Mouse (Mus musculus) intestine, embryonic 14.5 days (tissue): ENCODE data around the gene Pex11g. TPM values are rescaled to one million over a fixed set of nuclear protein-coding genes. Genes with fewer than 3 reads are reported as not detected.

Experiments used
- ATAC-seq: fragments of 200-750 bp; cut with Nextera tagmentation; replicated peaks from 2 replicates; pipeline ENCODE4 v1.8.0; 2017; ENCODE audit warnings: low read depth, moderate number of reproducible peaks, moderate TSS enrichment, moderate library complexity; ENCODE audit not compliant: low FRiP score, low TSS enrichment
- DNase-seq: peaks from one replicate; pipeline ENCODE4 v3.0.0-alpha.2; 2018; ENCODE audit warnings: low spot score
- H3K27ac ChIP-seq: fragments of 300-500 bp; sonication (generic); 2 replicates; pipeline ENCODE4 v1.5.1; 2014; ENCODE audit warnings: low read depth, mild to moderate bottlenecking, control low read depth
- H3K27me3 ChIP-seq: fragments of 300-500 bp; sonication (generic); replicated peaks from 2 replicates; pipeline ENCODE4 v1.6.1; 2014; ENCODE audit warnings: low read length, control low read depth; ENCODE audit not compliant: control insufficient read depth, insufficient read depth
- H3K36me3 ChIP-seq: fragments of 300-500 bp; sonication (generic); 2 replicates; pipeline ENCODE4 v1.6.1; 2014; ENCODE audit warnings: low read length, control low read depth; ENCODE audit not compliant: control insufficient read depth, insufficient read depth
- H3K4me1 ChIP-seq: fragments of 300-500 bp; sonication (generic); replicated peaks from 2 replicates; pipeline ENCODE4 v1.6.1; 2014; ENCODE audit warnings: low read length, control low read depth, mixed read lengths; ENCODE audit not compliant: control insufficient read depth, insufficient read depth
- H3K4me2 ChIP-seq: fragments of 300-500 bp; sonication (generic); 2 replicates; pipeline ENCODE4 v1.6.1; 2014; ENCODE audit warnings: low read length
- H3K4me3 ChIP-seq: fragments of 300-500 bp; sonication (generic); 2 replicates; pipeline ENCODE4 v1.5.1; 2014; ENCODE audit warnings: low read depth, low read length, control low read depth, mixed read lengths
- H3K9ac ChIP-seq: fragments of 300-500 bp; sonication (generic); 2 replicates; pipeline ENCODE4 v1.6.1; 2014; ENCODE audit warnings: mild to moderate bottlenecking, low read length
- H3K9me3 ChIP-seq: fragments of 300-500 bp; sonication (generic); 2 replicates; pipeline ENCODE4 v1.6.1; 2016; ENCODE audit warnings: low read length, control low read depth; ENCODE audit not compliant: control insufficient read depth
- WGBS: fragments of 180-500 bp; shearing (Covaris S2); extraction: QIAGEN DNeasy Blood & Tissue Kit; methylation state at CpG from one replicate; pipeline ENCODE4 v1.1.7; 2014; 5-methylcytosine and 5-hydroxymethylcytosine counted together
- polyA plus RNA-seq: library from polyadenylated mRNA; unstranded; fragments of >200 nt; fragmentation: Nextera tagmentation; extraction: Ambion mirVana; gene quantifications from 2 replicates; pipeline ENCODE4 v1.2.1, GENCODE M21; 2014

Gene Pex11g
- polyA plus RNA-seq, 1 experiment from 2014 or later, result 5.1 TPM

GRCm38 (mm10) chr8:3502217-3502616 lies 34.7 kb upstream of the Pex11g start:
- peaks cover 13% of the 10 kb centered on the region for H3K4me1 ChIP-seq
- no peak overlapping the region for H3K27ac ChIP-seq
- H3K27me3 ChIP-seq, result no peaks in the 10 kb centered on the region
- no peak overlapping the region for H3K4me2 ChIP-seq
- no peak overlapping the region for H3K4me3 ChIP-seq
- WGBS, result 70% methylated on average over 4 of the region's 4 CpGs
- DNase-seq (no peak), ATAC-seq (no peak)
- no peaks in the 10 kb centered on the region for H3K9me3 ChIP-seq
- peaks cover 24% of the 10 kb centered on the region for H3K36me3 ChIP-seq
- no peak overlapping the region for H3K9ac ChIP-seq

GRCm38 (mm10) chr8:3500235-3501090 lies 33.0 kb upstream of the Pex11g start, which contains the start of gene Mcoln1:
Gene Mcoln1 (plus strand): TSS chr8:3500457.
- peak within 1 kb of the TSS; percentile 85 for H3K4me3 ChIP-seq
- ATAC-seq, result peak; percentile 92
- H3K4me2 ChIP-seq, result peak within 1 kb of the TSS; percentile 79
- H3K27ac ChIP-seq, result peak within 1 kb of the TSS; percentile 88
- H3K4me1 ChIP-seq, result peaks cover 13% of the 10 kb centered on the region
- peak; percentile 96 for DNase-seq
- H3K9me3 ChIP-seq, result peaks cover 8% of the 10 kb centered on the region
- no peaks in the 10 kb centered on the region for H3K27me3 ChIP-seq
- under 1% methylated on average over 70 of the region's 70 CpGs for WGBS
- H3K36me3 ChIP-seq, result peaks cover 24% of the 10 kb centered on the region
- peak within 1 kb of the TSS; percentile 78 for H3K9ac ChIP-seq

DNA sequence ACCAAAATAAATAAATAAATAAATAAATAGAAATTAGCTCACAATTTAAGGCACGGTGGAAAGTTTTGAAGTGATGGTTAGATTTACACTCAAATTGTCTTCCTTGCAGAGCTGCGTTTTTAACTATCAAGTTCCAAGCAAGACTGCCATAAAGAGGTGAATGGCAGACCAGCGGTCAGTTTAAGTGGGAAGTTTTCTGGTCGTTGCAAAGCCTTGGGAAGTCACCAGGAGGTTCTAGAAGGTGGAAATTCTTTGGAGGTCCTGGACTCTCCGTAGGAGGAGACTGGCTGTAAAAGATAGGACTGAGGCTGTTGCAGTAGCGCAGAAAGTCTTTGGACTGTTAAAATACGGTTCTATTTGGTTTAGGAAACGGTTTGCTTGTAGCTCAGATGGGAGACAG lies 32.3 kb upstream of the Pex11g start:
- 3% methylated on average over 8 of the region's 8 CpGs for WGBS
- Histone ChIP-seq H3K27me3 (no peaks in the 10 kb centered on the region), H3K9ac (peak overlapping the region; percentile 78), H3K4me1 (peaks cover 13% of the 10 kb centered on the region), H3K4me3 (peak overlapping the region; percentile 85), H3K4me2 (peak overlapping the region; percentile 79), H3K27ac (peak overlapping the region; percentile 88), H3K9me3 (peaks cover 10% of the 10 kb centered on the region), H3K36me3 (peaks cover 25% of the 10 kb centered on the region)
- ATAC-seq (peak; percentile 6), DNase-seq (no peak)

- Histone ChIP-seq H3K9me3 (peaks cover 10% of the 10 kb centered on the region), H3K4me1 (peaks cover 21% of the 10 kb centered on the region), H3K36me3 (peaks cover 25% of the 10 kb centered on the region), H3K27ac (no peak overlapping the region), H3K4me2 (no peak overlapping the region), H3K9ac (no peak overlapping the region), H3K27me3 (no peaks in the 10 kb centered on the region), H3K4me3 (no peak overlapping the region)
- ATAC-seq (no peak), DNase-seq (no peak)
- WGBS, result 84% methylated on average over 3 of the region's 3 CpGs
These were observed 31.1 kb upstream of the Pex11g start for GRCm38 (mm10) chr8:3498583-3498982.

GRCm38 (mm10) chr8:3496428-3496748 lies 28.9 kb upstream of the Pex11g start:
- Histone ChIP-seq H3K9ac (no peak overlapping the region), H3K36me3 (peaks cover 25% of the 10 kb centered on the region), H3K27ac (no peak overlapping the region), H3K9me3 (peaks cover 10% of the 10 kb centered on the region), H3K27me3 (no peaks in the 10 kb centered on the region), H3K4me3 (no peak overlapping the region), H3K4me2 (no peak overlapping the region), H3K4me1 (peaks cover 15% of the 10 kb centered on the region)
- WGBS, result 87% methylated on average over 15 of the region's 15 CpGs
- ATAC-seq (no peak), DNase-seq (no peak)

DNA sequence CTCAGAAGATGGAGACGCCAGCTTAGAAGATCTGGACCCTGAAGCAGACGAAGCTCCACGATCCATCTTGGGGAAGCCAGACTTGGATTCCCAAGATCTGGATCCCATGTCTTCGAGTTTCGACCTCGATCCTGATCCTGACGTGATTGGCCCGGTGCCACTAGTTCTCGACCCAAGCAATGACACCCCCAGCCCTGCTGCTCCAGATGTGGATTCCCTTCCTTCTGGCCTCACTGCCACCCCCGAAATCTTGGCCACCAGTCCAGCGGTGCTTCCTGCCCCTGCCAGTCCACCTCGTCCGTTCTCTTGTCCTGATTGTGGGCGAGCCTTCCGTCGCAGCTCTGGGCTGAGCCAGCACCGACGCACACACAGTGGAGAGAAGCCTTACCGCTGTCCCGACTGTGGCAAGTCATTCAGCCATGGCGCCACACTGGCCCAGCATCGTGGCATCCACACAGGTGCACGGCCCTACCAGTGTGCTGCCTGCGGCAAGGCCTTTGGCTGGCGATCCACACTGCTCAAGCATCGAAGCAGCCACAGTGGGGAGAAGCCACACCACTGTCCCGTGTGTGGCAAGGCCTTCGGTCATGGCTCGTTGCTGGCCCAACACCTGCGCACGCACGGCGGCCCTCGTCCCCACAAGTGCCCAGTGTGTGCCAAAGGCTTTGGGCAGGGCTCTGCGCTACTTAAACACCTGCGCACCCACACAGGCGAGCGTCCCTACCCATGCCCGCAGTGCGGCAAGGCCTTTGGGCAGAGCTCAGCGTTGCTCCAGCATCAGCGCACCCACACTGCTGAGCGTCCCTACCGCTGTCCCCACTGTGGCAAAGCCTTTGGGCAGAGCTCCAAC lies 28.3 kb upstream of the Pex11g start:
- no peak for ATAC-seq
- H3K9me3 ChIP-seq, result peaks cover 10% of the 10 kb centered on the region

GRCm38 (mm10) chr8:3493845-3494208 lies 26.3 kb upstream of the Pex11g start:
- H3K27ac ChIP-seq, result peak overlapping the region; percentile 84
- peak; percentile 10; the same call in 1 of the 2 replicates for ATAC-seq
- 38% methylated on average over 6 of the region's 6 CpGs for WGBS

More for the DNA sequence above, 28.3 kb upstream of the Pex11g start:
- H3K9ac ChIP-seq, result no peak overlapping the region
- no peaks in the 10 kb centered on the region for H3K27me3 ChIP-seq
- H3K4me3 ChIP-seq, result no peak overlapping the region
- 96% methylated on average over 44 of the region's 44 CpGs for WGBS
- peaks cover 25% of the 10 kb centered on the region for H3K36me3 ChIP-seq
- H3K4me1 ChIP-seq, result peaks cover 9% of the 10 kb centered on the region
- no peak overlapping the region for H3K4me2 ChIP-seq
- no peak for DNase-seq
- H3K27ac ChIP-seq, result no peak overlapping the region

GRCm38 (mm10) chr8:3492901-3493844 lies 25.7 kb upstream of the Pex11g start, which contains the start of gene Zfp358:
Gene Zfp358 (plus strand): TSS chr8:3493138.
- H3K4me1 ChIP-seq, result peaks cover 9% of the 10 kb centered on the region
- H3K27ac ChIP-seq, result peak within 1 kb of the TSS; percentile 84
- H3K4me3 ChIP-seq, result peak within 1 kb of the TSS; percentile 92
- whole genome bisulfite sequencing, result under 1% methylated on average over 52 of the region's 64 CpGs
- peak within 1 kb of the TSS; percentile 81 for H3K4me2 ChIP-seq
- H3K9me3 ChIP-seq, result peaks cover 10% of the 10 kb centered on the region
- DNase-seq (peak; percentile 90), ATAC-seq (peak; percentile 88)
- H3K9ac ChIP-seq, result peak within 1 kb of the TSS; percentile 99
- H3K36me3 ChIP-seq, result peaks cover 25% of the 10 kb centered on the region
- no peaks in the 10 kb centered on the region for H3K27me3 ChIP-seq

More at GRCm38 (mm10) chr8:3493845-3494208, 26.3 kb upstream of the Pex11g start:
- Histone ChIP-seq H3K9me3 (peaks cover 10% of the 10 kb centered on the region), H3K4me2 (peak overlapping the region; percentile 81), H3K4me3 (peak overlapping the region; percentile 92), H3K4me1 (peaks cover 9% of the 10 kb centered on the region), H3K9ac (peak overlapping the region; percentile 99), H3K27me3 (no peaks in the 10 kb centered on the region), H3K36me3 (peaks cover 25% of the 10 kb centered on the region)
- no peak for DNase-seq
